13 mouse cellular contexts compared by ENCODE assay signal in the genomic region with DNA sequence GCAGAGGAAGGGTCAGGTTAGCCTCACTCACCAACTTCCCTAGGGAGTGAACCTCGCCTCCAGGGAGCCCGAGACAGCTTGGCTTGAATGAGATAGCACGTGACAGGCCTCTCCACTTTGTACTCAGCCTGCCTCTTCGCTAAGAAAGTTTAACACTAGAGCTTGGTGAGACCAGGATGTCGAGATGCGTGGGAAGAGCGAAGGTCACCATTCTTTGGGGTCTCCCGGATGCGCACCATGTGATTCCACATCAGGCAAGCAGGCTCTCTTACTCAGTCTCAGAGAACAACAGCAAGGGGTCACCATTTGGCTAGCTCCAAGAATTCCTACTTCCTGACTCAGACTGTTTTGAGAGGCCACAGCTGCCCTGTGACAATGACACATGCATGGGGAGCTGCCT. TPM values are rescaled to one million over a fixed set of nuclear protein-coding genes. Genes with fewer than 3 reads are reported as not detected.
DNase-seq lines count a peak whose midpoint lies in the region; TF ChIP-seq lines count a peak whose summit lies in the region.
"Had no signal": no experiment of that assay in that cellular context is flagged by ENCODE, and none has a peak within 500 bp of the region (broad histone marks: within the 10 kb centered on the region; RNA-seq: fewer than 3 reads in every experiment).

No protein-coding gene starts in this region.

- peak overlapping the region; percentile 36; the same call in 1 of the 2 replicates for H3K27ac ChIP-seq in gastrocnemius, adult 2 months
- H3K27ac ChIP-seq: embryonic facial prominence, embryonic 10.5 days; forebrain, embryonic 10.5 days; limb, embryonic 12.5 days; midbrain, embryonic 12.5 days had no signal

- no peak for TF ChIP-seq CTCF in gastrocnemius, adult 2 months (IDR thresholded peaks at IDR 0.05)

- intact Hi-C loops in gastrocnemius, adult 2 months (cut with DNase I): no loop called here
- intact Hi-C loops in gastrocnemius, postnatal 36 days (cut with DNase I): no loop called here

- peak; percentile 31 for DNase-seq in gastrocnemius, adult 2 months
- no peak for DNase-seq in gastrocnemius, postnatal 36 days
- DNase-seq in NIH3T3 (ENCODE audit: low read depth): peak; percentile 50
- DNase-seq in kidney, adult 11 months: peak; percentile 62
- peak; percentile 34 to 58 for DNase-seq in kidney, postnatal 36 days
- no peak for DNase-seq in frontal cortex, postnatal 36 days (ENCODE audit: low spot score in 2 of 2)
- no peak for DNase-seq in urinary bladder, postnatal 10 days (ENCODE audit: low spot score)
- no peak for DNase-seq in testis, postnatal 14 days (ENCODE audit: low spot score)
- DNase-seq: cerebellum, adult 11-12 months had no signal

- H3K4me3 ChIP-seq in gastrocnemius, adult 2 months: no peak overlapping the region
- H3K4me3 ChIP-seq: embryonic facial prominence, embryonic 10.5 days; forebrain, embryonic 10.5 days; limb, embryonic 12.5 days; midbrain, embryonic 12.5 days had no signal

RNA-seq across cellular contexts. Expression of gene Timp3, which starts 35.6 kb away (rescaled TPM):
- 10 to 100 TPM; 71.5 to 81.6 TPM for total RNA-seq in gastrocnemius, adult 2 months (2021)
- total RNA-seq in gastrocnemius, postnatal 36 days (2021): 10 to 100 TPM; 51.7 to 59.6 TPM

Comparison
In these comparisons a context has a peak if more than half of its experiments do, and no peak if none do; other contexts are left out.
1. DNase-seq: peak in gastrocnemius, adult 2 months (single experiment), NIH3T3 (single experiment), kidney, adult 11 months (single experiment) and kidney, postnatal 36 days (2 of 2); none in gastrocnemius, postnatal 36 days (0 of 2), frontal cortex, postnatal 36 days (0 of 2), urinary bladder, postnatal 10 days (single experiment) and testis, postnatal 14 days (single experiment).